Mouse (Mus musculus): ENCODE measurements around the gene Sik2. TPM values are rescaled to one million over a fixed set of nuclear protein-coding genes. Genes with fewer than 3 reads are reported as not detected.

Sik2 gene
- polyA plus RNA-seq, 1 experiment from 2014 or later: 14.2 TPM

DNA sequence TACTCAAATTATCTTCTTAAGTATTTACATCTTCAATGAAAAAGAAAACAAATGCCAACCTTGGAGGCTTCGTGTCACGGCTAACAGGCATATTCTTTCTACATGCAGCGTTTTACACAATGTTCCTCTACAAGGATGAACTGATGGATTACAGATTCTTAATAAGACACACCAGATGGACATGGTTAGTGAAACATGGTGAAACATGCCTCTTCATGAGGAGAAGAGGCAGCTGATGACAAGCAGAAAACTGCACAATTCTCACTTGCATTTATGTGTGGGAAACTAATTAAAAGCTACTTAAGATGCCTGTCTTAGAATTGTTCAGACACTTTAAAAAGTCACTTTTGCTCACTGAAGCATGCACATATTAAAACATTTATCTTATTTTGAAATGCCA lies 39.6 kb downstream of the Sik2 start:
- DNase-seq (ENCODE audit: low spot score): no peak
- Histone ChIP-seq H3K9me3 (no peaks in the 10 kb centered on the region), H3K36me3 (no peaks in the 10 kb centered on the region), H3K4me1 (peaks cover 7% of the 10 kb centered on the region; the same call in 1 of the 2 replicates), H3K27ac (no peak overlapping the region), H3K27me3 (ENCODE audit: insufficient read depth, poor library complexity, severe bottlenecking) (no peaks in the 10 kb centered on the region), H3K4me3 (no peak overlapping the region)
- WGBS: 88% methylated on average over 3 of the region's 3 CpGs

DNA sequence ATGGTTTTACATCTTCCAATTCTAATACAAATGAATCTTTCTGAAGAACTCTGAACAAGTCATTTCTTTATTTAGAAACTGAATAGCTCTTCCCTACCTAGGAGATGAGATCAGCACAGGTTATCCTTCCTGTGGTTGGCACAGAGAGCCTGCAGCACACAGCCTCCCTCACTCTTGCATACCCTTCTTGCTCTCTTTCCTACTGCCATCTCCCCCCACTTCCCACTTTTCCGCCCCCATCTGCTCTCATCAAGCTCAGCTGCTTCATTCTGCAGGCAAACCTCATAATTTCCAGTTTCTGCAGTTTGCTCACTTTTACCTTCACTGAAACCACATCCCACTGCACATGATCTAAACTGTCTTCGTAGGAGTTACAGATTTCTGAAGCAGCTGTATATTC lies 42.6 kb downstream of the Sik2 start:
- WGBS: 75% methylated on average over 2 of the region's 2 CpGs
- Histone ChIP-seq H3K4me1 (peaks cover 7% of the 10 kb centered on the region; the same call in 1 of the 2 replicates), H3K27ac (no peak overlapping the region), H3K4me3 (no peak overlapping the region), H3K9me3 (no peaks in the 10 kb centered on the region), H3K36me3 (no peaks in the 10 kb centered on the region), H3K27me3 (ENCODE audit: insufficient read depth, poor library complexity, severe bottlenecking) (no peaks in the 10 kb centered on the region)
- no peak for DNase-seq (ENCODE audit: low spot score)

DNA sequence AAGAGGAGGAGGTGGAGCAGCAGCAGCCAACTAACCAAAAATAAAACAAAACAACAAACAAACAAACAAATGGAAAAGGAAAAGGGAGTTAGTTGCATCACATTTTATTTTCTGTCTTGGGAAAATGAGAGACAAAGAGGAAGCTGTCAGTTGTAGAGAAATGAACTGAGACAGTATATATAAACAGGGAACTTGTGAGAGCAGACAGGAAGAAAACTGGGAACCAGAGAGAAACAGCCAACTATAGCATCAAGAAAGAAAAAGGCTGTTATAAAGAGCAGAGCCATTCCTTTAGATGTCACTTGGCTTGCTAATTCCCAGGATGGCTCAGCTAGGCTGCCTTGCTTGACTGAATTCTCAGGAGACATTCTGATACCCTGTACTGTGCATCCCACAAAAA lies 43.5 kb downstream of the Sik2 start:
- Histone ChIP-seq H3K36me3 (no peaks in the 10 kb centered on the region), H3K9me3 (no peaks in the 10 kb centered on the region), H3K4me3 (no peak overlapping the region), H3K27me3 (ENCODE audit: insufficient read depth, poor library complexity, severe bottlenecking) (no peaks in the 10 kb centered on the region), H3K4me1 (no peaks in the 10 kb centered on the region), H3K27ac (no peak overlapping the region)
- DNase-seq (ENCODE audit: low spot score): no peak

DNA sequence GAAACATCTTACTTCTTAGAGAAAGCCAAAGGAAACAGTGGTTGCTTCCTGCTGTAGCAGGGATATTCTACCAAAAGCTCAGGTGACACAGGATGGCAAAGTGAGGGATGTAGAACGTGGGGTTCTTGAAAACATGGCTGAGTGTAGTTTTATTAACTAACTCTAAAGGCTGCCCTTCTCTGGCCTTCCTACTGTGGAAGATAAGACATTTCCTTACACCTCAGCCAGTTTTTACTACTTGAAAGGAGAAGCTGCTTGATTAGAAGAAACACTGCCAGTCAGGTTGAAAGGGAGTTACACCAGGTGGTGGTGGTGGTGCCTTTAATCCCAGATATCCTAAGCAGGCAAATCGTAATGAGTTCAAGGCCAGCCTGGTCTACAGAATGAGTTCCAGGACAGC lies 44.0 kb downstream of the Sik2 start:
- Histone ChIP-seq H3K4me3 (no peak overlapping the region), H3K36me3 (no peaks in the 10 kb centered on the region), H3K9me3 (no peaks in the 10 kb centered on the region), H3K27me3 (ENCODE audit: insufficient read depth, poor library complexity, severe bottlenecking) (no peaks in the 10 kb centered on the region), H3K4me1 (no peaks in the 10 kb centered on the region), H3K27ac (no peak overlapping the region)
- 70% methylated on average over 2 of the region's 2 CpGs for WGBS
- no peak for DNase-seq (ENCODE audit: low spot score)

DNA sequence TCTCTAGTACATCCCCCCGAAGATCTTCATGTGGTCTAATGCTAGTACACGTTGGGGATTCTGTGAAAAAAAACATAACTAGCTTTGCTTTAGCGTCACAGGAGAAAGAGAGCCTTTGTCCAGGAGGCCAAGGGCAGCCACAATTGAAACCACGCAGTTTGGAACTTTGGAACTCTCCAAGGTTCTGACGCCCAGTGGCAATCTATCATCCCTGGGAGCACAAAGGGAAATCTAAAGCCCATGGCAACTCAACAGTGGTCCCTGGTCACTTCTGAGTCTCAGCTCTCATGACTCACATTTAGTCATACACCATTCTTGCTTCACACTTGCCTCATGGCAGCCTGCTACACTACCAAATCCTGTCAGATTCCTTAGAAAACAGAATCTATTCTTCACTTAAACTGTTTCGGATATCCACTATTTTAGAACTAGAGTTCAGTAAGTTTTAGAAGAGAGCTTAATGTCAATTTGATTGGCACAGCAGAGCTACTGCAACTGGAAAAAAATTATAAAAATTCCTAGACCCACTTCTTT lies 50.9 kb downstream of the Sik2 start:
- Histone ChIP-seq H3K4me1 (no peaks in the 10 kb centered on the region), H3K4me3 (no peak overlapping the region), H3K9me3 (no peaks in the 10 kb centered on the region), H3K36me3 (no peaks in the 10 kb centered on the region), H3K27me3 (ENCODE audit: insufficient read depth, poor library complexity, severe bottlenecking) (no peaks in the 10 kb centered on the region), H3K27ac (no peak overlapping the region)
- no peak for DNase-seq (ENCODE audit: low spot score)
- WGBS: 52% methylated on average over 6 of the region's 6 CpGs

DNA sequence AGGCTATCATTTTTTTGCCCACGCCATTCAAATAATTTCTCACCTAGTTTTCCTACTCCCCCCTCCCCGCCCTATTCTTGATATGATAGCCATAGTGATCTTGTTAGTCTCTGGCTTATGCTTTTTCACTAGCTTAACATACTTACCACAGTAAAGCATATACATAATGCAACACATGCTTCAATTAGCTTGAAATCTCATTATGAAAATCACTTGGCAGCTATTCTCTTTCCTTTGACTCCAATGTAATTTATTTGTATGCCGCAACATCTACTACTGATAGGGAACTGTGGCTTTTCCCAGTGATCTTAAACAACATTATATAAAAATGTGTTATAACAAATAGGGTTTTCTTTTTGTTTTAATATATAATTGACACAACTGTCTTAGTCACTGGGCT lies 53.7 kb downstream of the Sik2 start:
- 92% methylated on average over 3 of the region's 3 CpGs for WGBS
- no peaks in the 10 kb centered on the region for H3K27me3 ChIP-seq (ENCODE audit: insufficient read depth, poor library complexity, severe bottlenecking)
- H3K4me1 ChIP-seq: no peaks in the 10 kb centered on the region
- no peaks in the 10 kb centered on the region for H3K9me3 ChIP-seq
- no peak for DNase-seq (ENCODE audit: low spot score)
- no peak overlapping the region for H3K4me3 ChIP-seq
- H3K36me3 ChIP-seq: no peaks in the 10 kb centered on the region
- no peak overlapping the region for H3K27ac ChIP-seq

DNA sequence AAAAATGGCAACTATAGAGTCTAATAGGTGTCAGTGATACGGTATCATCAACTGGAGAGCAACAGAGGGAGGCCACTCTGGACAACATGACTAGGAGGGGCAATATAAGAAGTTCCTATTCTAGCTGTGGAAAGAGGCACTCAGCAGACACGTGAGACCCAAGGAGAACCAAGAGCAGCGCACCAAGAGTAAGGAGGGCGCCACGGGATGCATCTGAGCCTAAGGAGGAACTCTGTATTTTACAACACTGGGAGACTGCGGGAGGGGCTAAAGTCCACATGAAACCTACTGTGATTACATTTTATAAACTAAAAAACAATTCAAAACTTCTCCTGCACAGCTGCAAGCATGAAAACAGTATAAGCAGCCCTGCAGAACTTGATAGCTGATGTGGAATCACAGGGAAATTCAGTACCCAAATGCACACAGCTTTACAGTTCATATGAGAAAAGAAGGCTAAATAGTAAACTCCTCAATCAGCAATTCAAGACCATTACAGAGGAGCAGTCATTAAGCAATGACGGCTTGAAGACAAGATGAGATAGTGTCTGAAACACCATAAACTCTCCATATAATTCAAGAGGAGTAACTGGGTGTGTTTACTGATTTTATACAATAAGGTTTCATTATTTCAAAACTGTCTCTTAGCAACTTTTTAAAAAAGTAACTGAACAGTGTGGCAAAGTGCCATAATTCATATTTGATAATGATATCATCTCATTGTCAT lies 60.6 kb downstream of the Sik2 start:
- Histone ChIP-seq H3K4me1 (no peaks in the 10 kb centered on the region), H3K4me3 (no peak overlapping the region), H3K9me3 (no peaks in the 10 kb centered on the region), H3K27me3 (ENCODE audit: insufficient read depth, poor library complexity, severe bottlenecking) (no peaks in the 10 kb centered on the region), H3K36me3 (no peaks in the 10 kb centered on the region), H3K27ac (no peak overlapping the region)
- no peak for DNase-seq (ENCODE audit: low spot score)
- WGBS: 89% methylated on average over 7 of the region's 7 CpGs

DNA sequence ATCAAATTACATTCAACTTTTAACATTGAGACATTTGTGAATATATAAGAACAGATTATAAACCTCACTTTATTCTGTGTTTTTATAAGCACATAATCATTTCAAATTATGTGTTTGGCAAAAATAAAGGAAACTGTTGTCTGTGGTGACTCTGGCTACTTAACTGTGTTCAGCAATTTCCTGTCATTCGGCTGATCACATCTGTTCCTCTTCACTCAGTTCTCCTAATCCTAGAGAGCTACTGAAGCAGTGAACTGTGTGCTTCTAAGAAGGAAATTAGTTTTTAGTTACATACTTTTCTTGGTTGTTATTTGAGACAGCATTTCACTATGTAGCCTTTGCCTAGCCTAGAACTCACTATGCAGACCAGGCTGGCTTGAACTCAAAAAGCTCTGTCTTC lies 62.5 kb downstream of the Sik2 start:
- Histone ChIP-seq H3K36me3 (no peaks in the 10 kb centered on the region), H3K9me3 (no peaks in the 10 kb centered on the region), H3K4me3 (no peak overlapping the region), H3K27me3 (ENCODE audit: insufficient read depth, poor library complexity, severe bottlenecking) (no peaks in the 10 kb centered on the region), H3K27ac (no peak overlapping the region), H3K4me1 (no peaks in the 10 kb centered on the region)
- WGBS: 65% methylated on average over 1 of the region's 1 CpGs
- no peak for DNase-seq (ENCODE audit: low spot score)

DNA sequence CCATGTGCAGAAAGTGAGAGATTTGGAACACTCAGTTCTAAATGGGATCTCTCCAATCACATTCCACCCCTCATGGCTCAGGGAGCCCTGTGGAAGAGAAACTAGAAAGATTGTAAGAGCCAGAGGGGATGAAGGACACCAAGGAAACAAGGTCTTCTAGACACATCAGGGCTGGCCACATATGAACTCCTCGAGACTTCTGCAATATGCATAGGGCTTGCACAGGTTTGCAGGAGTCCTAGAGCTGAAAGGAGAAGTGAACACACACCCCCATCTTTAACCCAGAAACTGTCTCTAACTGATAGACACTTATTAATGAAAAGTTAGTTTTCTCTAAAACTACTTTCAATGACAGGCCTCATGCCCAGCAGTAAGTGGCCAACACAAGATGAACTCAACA lies 64.0 kb downstream of the Sik2 start:
- no peak for DNase-seq (ENCODE audit: low spot score)
- no peaks in the 10 kb centered on the region for H3K4me1 ChIP-seq
- H3K4me3 ChIP-seq: no peak overlapping the region
- H3K36me3 ChIP-seq: no peaks in the 10 kb centered on the region
- no peaks in the 10 kb centered on the region for H3K27me3 ChIP-seq (ENCODE audit: insufficient read depth, poor library complexity, severe bottlenecking)
- 87% methylated on average over 1 of the region's 1 CpGs for WGBS
- no peak overlapping the region for H3K27ac ChIP-seq
- no peaks in the 10 kb centered on the region for H3K9me3 ChIP-seq

DNA sequence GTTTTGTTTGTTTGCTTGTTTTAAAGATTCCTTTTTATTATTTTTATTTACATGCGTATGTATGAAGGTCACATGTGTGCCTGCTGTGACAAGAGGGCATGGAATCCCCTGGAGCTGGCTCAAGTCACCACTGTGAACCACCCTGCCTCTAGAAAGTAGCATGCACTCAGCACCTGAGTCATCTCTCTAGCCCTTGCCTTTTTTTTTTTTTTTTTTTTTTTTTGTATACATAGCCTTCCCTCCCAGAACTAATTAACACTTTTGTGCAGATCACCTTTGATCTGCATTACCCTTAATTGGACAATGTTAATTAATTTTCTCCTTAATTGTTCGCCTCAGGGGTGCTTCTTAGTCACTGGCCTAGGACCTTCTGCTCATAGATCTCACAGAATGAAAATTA lies 66.2 kb downstream of the Sik2 start:
- no peak overlapping the region for H3K4me3 ChIP-seq
- no peaks in the 10 kb centered on the region for H3K27me3 ChIP-seq (ENCODE audit: insufficient read depth, poor library complexity, severe bottlenecking)
- H3K27ac ChIP-seq: no peak overlapping the region
- H3K9me3 ChIP-seq: no peaks in the 10 kb centered on the region
- no peaks in the 10 kb centered on the region for H3K4me1 ChIP-seq
- 87% methylated on average over 2 of the region's 2 CpGs for WGBS
- no peaks in the 10 kb centered on the region for H3K36me3 ChIP-seq
- no peak for DNase-seq (ENCODE audit: low spot score)

DNA sequence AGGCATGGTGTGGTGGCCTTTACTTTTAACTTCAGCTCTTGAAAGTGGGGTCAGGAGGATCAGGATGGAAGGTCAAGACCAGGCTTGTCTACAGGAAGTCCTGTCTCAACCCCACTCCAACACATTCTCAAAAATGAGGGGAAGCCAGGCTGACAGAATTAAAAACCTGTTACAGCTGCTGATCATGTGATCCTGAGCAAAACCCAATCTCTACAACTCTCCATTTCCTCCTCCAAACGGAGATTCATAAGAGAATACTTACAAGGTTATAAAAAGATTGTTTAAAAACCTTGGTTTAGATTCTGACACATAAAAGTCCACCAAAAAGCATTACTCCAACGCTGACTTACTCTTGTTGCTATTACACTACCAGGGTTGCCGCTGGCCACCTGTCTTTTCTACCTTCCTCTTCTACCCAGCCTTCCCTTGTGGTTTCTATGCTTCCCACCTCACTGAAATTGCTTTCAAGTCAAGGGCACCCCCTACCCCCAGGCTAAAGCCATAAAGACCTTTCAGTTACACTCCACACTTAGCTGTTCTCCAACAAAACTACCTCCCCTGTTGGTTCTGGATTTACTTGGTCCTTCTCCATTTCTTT lies 67.0 kb downstream of the Sik2 start:
- H3K4me3 ChIP-seq: no peak overlapping the region
- H3K9me3 ChIP-seq: no peaks in the 10 kb centered on the region
- no peak overlapping the region for H3K27ac ChIP-seq
- 89% methylated on average over 3 of the region's 3 CpGs for WGBS
- H3K36me3 ChIP-seq: no peaks in the 10 kb centered on the region
- H3K27me3 ChIP-seq (ENCODE audit: insufficient read depth, poor library complexity, severe bottlenecking): no peaks in the 10 kb centered on the region
- no peak for DNase-seq (ENCODE audit: low spot score)
- no peaks in the 10 kb centered on the region for H3K4me1 ChIP-seq

DNA sequence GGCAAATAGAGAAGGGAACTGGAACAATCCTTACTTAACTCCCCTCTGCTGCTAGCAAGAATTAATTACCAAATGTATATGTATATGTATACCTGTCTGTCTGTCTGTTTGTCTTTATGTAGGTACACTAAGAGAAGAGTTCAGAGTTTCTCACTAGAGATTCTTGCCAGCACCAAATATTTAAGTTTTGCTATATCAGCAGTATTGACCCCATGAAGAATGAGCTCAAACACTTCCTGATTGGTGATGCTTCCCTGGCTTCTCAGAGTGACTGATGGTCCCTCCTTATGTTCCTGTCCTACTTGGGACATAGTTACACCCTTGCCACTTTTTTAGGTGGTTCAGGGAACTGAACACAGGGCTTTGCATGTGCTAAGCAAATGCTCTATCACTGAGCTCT lies 78.9 kb downstream of the Sik2 start:
- peaks cover 4% of the 10 kb centered on the region; the same call in 1 of the 2 replicates for H3K4me1 ChIP-seq
- no peaks in the 10 kb centered on the region for H3K27me3 ChIP-seq (ENCODE audit: insufficient read depth, poor library complexity, severe bottlenecking)
- DNase-seq (ENCODE audit: low spot score): no peak
- no peak overlapping the region for H3K4me3 ChIP-seq
- peaks cover 34% of the 10 kb centered on the region for H3K36me3 ChIP-seq
- H3K9me3 ChIP-seq: no peaks in the 10 kb centered on the region
- no peak overlapping the region for H3K27ac ChIP-seq

DNA sequence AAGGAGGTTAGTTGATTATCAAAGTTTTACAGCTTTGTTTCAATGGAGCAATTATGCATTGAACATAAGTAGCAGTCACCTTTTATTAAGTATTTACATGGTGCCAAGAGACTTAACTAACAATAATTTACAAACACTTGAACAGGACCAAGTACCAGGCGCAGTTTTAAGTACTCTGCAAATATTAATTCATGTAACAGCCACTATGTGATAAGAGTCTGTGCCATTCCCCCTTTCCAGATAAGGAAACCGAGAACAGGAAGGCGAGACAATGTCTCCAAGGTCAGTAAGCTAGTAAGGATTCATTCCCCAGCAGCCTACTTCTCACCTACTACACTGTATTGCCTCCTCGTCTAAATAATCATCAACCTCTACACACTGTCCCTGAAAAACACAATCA lies 83.1 kb downstream of the Sik2 start:
- Histone ChIP-seq H3K27me3 (ENCODE audit: insufficient read depth, poor library complexity, severe bottlenecking) (no peaks in the 10 kb centered on the region), H3K36me3 (peaks cover 6% of the 10 kb centered on the region; the same call in 1 of the 2 replicates), H3K4me3 (no peak overlapping the region), H3K9me3 (no peaks in the 10 kb centered on the region), H3K27ac (no peak overlapping the region), H3K4me1 (peaks cover 13% of the 10 kb centered on the region; the same call in 1 of the 2 replicates)
- 44% methylated on average over 4 of the region's 4 CpGs for WGBS
- DNase-seq (ENCODE audit: low spot score): no peak
